Mouse (Mus musculus) urinary bladder, postnatal 25 days (tissue): ENCODE data around the gene Gm20422.
A peak's percentile ranks its signal among the peaks of the same experiment; 100 is the strongest.

Experiments used
- DNase-seq: peaks from one replicate; pipeline ENCODE4 v3.0.0; 2022; ENCODE audit warnings: low spot score

Gm20422 gene

DNA sequence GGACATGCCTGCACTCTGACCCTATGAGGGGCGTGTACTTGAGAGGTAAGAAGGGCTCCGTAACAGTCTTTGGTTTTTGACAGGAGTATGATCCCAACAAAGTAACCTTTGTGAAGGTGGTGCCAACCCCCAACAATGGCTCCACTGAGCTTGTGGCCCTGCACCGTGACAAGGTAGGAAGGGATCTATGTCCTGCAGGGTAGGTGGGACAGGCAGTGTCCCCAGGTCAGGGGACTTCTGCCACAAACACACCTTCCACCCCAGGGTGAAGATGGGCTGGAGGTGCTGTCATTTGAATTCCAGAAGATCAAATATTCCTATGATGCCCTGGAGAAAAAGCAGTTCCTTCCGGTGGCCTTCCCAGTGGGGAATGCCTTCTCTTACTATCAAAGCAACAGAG, 19.0 kb upstream of the Gm20422 start:
- peak; percentile 3 for DNase-seq

- peak; percentile 29 for DNase-seq
Measured at GRCm38 (mm10) chr8:69791415-69792068, 16.9 kb upstream of the Gm20422 start.

- peak; percentile 85 for DNase-seq
Measured at GRCm38 (mm10) chr8:69790773-69791367, 16.2 kb upstream of the Gm20422 start, which contains the start of the genes Atp13a1 and Zfp866. Gene Atp13a1 (plus strand): TSS chr8:69791163. Gene Zfp866 (minus strand): TSS chr8:69791178.

- DNase-seq: peak; percentile 2
Measured at GRCm38 (mm10) chr8:69790364-69790763, 15.7 kb upstream of the Gm20422 start.

GRCm38 (mm10) chr8:69789731-69790130, 15.0 kb upstream of the Gm20422 start:
- peak; percentile 2 for DNase-seq

DNA sequence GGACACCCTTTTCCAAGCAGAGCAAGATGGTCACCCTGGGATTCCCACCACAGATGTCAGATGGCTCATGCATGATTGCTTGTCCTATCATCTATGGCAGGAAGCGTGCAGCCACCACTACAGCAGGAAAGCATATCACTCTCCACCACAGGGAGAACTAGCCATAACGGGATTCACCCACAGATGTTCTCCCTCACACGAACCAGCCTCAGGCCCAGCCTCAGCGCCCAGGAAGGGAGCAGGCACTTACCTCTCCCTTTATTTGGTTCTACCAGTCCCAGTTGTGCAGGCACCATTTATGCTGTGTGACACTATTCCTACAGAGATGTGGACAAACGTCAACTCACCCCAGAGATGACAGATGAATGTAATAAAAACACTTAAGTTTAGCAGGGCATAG, 14.4 kb upstream of the Gm20422 start:
- DNase-seq: peak; percentile 2

GRCm38 (mm10) chr8:69777111-69777510, 2.4 kb upstream of the Gm20422 start:
- DNase-seq: peak; percentile 2

- DNase-seq: peak; percentile 1
Measured at GRCm38 (mm10) chr8:69775149-69775534, 456 bp upstream of the Gm20422 start.

DNA sequence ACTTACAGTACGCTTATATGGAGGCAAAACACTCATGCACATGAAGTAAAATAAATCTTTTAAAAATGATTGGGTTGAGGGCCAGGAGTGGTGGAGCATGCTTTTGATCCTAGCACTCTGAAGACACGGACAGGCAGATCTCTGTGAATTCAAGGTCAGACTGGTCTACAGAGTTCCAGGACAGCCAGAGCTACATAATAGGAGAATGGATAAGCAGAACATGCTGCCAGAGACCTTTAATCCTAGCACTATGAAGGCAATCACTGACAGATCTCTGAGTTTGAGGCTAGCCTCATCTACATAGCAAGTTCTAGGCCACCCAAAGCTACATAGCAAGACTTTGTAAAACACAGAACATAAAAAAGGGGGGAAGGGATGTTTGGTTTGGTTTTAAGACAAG, 2.6 kb downstream of the Gm20422 start:
- DNase-seq: no peak

DNA sequence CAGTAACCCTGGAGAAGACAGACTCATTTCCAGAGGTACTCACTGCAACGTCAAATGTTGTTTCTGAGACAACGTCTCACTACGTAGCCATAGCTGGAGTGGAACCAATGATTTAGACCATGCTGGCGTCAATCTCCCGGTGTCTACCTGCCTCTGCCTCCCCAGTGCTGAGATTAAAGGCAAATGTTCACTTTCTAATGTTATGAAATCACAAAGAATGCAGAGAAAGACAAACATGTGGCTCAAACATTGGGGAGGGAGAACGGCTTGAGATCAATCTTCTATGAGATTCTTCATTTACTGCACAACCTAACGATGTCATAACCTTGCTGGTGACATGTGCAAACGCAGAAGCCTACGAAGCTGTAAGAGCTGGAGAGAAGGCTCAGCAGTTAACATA, 3.5 kb downstream of the Gm20422 start:
- no peak for DNase-seq

- no peak for DNase-seq
Measured at GRCm38 (mm10) chr8:69761814-69762445, 12.8 kb downstream of the Gm20422 start.

- no peak for DNase-seq
Measured at GRCm38 (mm10) chr8:69758316-69758715, 16.4 kb downstream of the Gm20422 start.

DNA sequence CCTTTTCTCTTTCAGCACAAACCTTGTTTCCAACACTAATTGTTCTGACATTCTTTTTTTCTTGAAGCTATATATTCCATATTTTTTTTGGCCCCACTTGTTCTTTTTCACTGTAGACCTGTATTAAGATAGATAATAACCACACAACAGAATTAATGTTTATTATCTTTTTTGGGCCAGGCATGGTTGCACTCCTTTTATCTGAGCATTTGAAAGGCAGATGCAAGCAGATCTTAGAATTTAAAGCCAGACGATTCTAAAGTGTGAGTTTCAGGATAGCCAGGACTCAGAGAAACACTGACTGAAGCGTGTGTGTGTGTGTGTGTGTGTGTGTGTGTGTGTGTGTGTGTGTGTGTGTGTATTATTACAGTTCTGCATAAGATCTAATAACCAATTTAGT, 22.2 kb downstream of the Gm20422 start:
- no peak for DNase-seq

- DNase-seq: peak; percentile 96
Measured at GRCm38 (mm10) chr8:69749544-69750454, 24.9 kb downstream of the Gm20422 start, which contains the start of gene Zfp963. Gene Zfp963 (minus strand): TSS chr8:69749970.

DNA sequence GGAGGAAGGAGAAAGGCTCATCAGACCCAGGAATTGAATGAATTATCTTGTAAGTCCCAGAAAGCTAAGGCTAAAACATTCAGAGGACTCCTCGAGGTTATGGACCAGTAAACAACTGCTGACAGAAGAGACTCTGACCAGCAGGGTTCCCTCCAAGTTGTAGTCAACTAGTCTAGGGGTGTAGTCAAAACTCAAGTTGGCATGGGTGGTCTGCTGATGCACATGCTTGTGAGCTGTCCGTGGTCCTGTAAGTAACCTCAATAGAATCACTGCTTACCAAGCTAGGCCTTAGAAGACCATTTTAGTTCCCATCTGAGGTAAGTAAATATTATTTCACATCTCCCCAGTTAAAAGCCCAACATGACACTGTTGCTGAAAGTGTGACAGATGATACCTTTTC, 33.5 kb downstream of the Gm20422 start:
- DNase-seq: no peak

- DNase-seq: no peak
Measured at GRCm38 (mm10) chr8:69740763-69741162, 33.9 kb downstream of the Gm20422 start.

DNA sequence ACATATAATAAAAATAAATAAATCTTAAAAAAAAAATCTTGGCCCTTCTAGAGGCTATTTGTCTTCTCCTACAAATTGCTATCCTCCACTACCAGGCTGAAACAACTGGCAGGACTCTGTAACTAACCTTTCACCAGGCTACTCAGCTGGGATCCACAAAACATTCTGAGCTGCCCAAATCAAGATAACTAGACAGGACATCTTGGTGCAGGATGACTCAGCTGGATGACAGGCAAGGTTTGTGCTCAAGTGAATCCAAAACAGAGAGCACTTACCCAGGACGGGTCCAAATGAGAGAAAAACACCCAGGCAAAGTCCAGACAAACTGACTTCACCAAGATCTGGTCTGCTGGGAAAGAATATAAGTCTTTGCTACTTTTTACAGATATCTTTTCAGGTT, 39.2 kb downstream of the Gm20422 start:
- DNase-seq: no peak

- DNase-seq: no peak
Measured at GRCm38 (mm10) chr8:69717232-69717580, 57.5 kb downstream of the Gm20422 start.

GRCm38 (mm10) chr8:69716403-69717231, 58.1 kb downstream of the Gm20422 start:
- DNase-seq: peak; percentile 86

GRCm38 (mm10) chr8:69715366-69715765, 59.3 kb downstream of the Gm20422 start:
- DNase-seq: no peak

DNA sequence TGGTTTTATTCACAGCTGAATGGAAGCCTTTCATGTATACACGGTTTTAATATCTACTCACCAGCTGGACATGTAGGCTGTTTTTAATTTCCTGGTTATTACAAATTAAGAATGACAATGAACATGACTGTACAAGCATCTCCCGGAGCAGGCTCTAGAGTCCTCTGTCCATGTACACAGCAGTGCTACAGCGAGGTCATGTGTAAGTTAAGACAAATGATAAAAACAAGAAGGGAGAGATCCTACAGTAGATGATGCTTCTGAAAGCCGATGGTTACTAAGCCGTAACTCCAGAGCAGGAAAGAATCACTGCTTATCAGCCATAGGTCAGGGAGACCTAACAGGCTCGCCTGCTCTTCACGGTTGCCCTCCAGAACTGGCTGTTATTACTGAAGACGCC, 61.2 kb downstream of the Gm20422 start:
- no peak for DNase-seq
